Mouse (Mus musculus): Measurements from ENCODE around the gene Larp1.

Larp1 gene

GRCm38 (mm10) chr11:58077270-58077669 is 68.4 kb downstream of the Larp1 start:
- in situ Hi-C loops (cut with MboI; ENCODE audit: low pct_unique_long_range_greater_than_20kb in 1 of 2, low sequenced_read_pairs in 2 of 2, unreplicated experiment in 1 of 2): no loop called here

GRCm38 (mm10) chr11:58081716-58082115 is 72.9 kb downstream of the Larp1 start:
- in situ Hi-C loops (cut with MboI; ENCODE audit: low pct_unique_long_range_greater_than_20kb in 1 of 2, low sequenced_read_pairs in 2 of 2, unreplicated experiment in 1 of 2): no loop called here

- in situ Hi-C loops (cut with MboI; ENCODE audit: low pct_unique_long_range_greater_than_20kb in 1 of 2, low sequenced_read_pairs in 2 of 2, unreplicated experiment in 1 of 2): no loop called here
Measured at GRCm38 (mm10) chr11:58092541-58092940, 83.7 kb downstream of the Larp1 start.

- in situ Hi-C loops (cut with MboI; ENCODE audit: low pct_unique_long_range_greater_than_20kb in 1 of 2, low sequenced_read_pairs in 2 of 2, unreplicated experiment in 1 of 2): no loop called here
Measured at GRCm38 (mm10) chr11:58093021-58093528, 84.2 kb downstream of the Larp1 start, which contains the start of gene Gm12248. Gm12248 (minus strand) TSS chr11:58093134.

- in situ Hi-C loops (cut with MboI; ENCODE audit: low pct_unique_long_range_greater_than_20kb in 1 of 2, low sequenced_read_pairs in 2 of 2, unreplicated experiment in 1 of 2): loop anchor here in 1 of 2 experiments (5.0 kb wide), 1 partner anchor 147 kb away; no protein-coding TSS in a partner anchor
Measured at GRCm38 (mm10) chr11:58094766-58095165, 85.9 kb downstream of the Larp1 start.

- in situ Hi-C loops (cut with MboI; ENCODE audit: low pct_unique_long_range_greater_than_20kb in 1 of 2, low sequenced_read_pairs in 2 of 2, unreplicated experiment in 1 of 2): loop anchor here in 1 of 2 experiments (5.0 kb wide), 1 partner anchor 148 kb away; no protein-coding TSS in a partner anchor
Measured at GRCm38 (mm10) chr11:58095561-58095960, 86.7 kb downstream of the Larp1 start.

GRCm38 (mm10) chr11:58096160-58096559 is 87.3 kb downstream of the Larp1 start:
- in situ Hi-C loops (cut with MboI; ENCODE audit: low pct_unique_long_range_greater_than_20kb in 1 of 2, low sequenced_read_pairs in 2 of 2, unreplicated experiment in 1 of 2): loop anchor here in 1 of 2 experiments (5.0 kb wide), 1 partner anchor 149 kb away; no protein-coding TSS in a partner anchor

GRCm38 (mm10) chr11:58096821-58097620 is 88.2 kb downstream of the Larp1 start:
- in situ Hi-C loops (cut with MboI; ENCODE audit: low pct_unique_long_range_greater_than_20kb in 1 of 2, low sequenced_read_pairs in 2 of 2, unreplicated experiment in 1 of 2): loop anchor here in 1 of 2 experiments (5.0 kb wide), 1 partner anchor 150 kb away; no protein-coding TSS in a partner anchor

GRCm38 (mm10) chr11:58097621-58098365 is 88.9 kb downstream of the Larp1 start:
- in situ Hi-C loops (cut with MboI; ENCODE audit: low pct_unique_long_range_greater_than_20kb in 1 of 2, low sequenced_read_pairs in 2 of 2, unreplicated experiment in 1 of 2): loop anchor here in 1 of 2 experiments (5.0 kb wide), 1 partner anchor 150 kb away; no protein-coding TSS in a partner anchor

GRCm38 (mm10) chr11:58098366-58098720 is 89.5 kb downstream of the Larp1 start:
- in situ Hi-C loops (cut with MboI; ENCODE audit: low pct_unique_long_range_greater_than_20kb in 1 of 2, low sequenced_read_pairs in 2 of 2, unreplicated experiment in 1 of 2): loop anchor here in 1 of 2 experiments (5.0 kb wide), 1 partner anchor 151 kb away; no protein-coding TSS in a partner anchor

GRCm38 (mm10) chr11:58100006-58100405 is 91.1 kb downstream of the Larp1 start:
- in situ Hi-C loops (cut with MboI; ENCODE audit: low pct_unique_long_range_greater_than_20kb in 1 of 2, low sequenced_read_pairs in 2 of 2, unreplicated experiment in 1 of 2): loop anchor here in 1 of 2 experiments (10.0 kb wide), 1 partner anchor 145 kb away; no protein-coding TSS in a partner anchor

- in situ Hi-C loops (cut with MboI; ENCODE audit: low pct_unique_long_range_greater_than_20kb in 1 of 2, low sequenced_read_pairs in 2 of 2, unreplicated experiment in 1 of 2): loop anchor here in 1 of 2 experiments (10.0 kb wide), 1 partner anchor 146 kb away; no protein-coding TSS in a partner anchor
Measured at GRCm38 (mm10) chr11:58101194-58101720, 92.4 kb downstream of the Larp1 start.

GRCm38 (mm10) chr11:58102146-58102545 is 93.3 kb downstream of the Larp1 start:
- in situ Hi-C loops (cut with MboI; ENCODE audit: low pct_unique_long_range_greater_than_20kb in 1 of 2, low sequenced_read_pairs in 2 of 2, unreplicated experiment in 1 of 2): loop anchor here in 1 of 2 experiments (10.0 kb wide), 1 partner anchor 147 kb away; no protein-coding TSS in a partner anchor

GRCm38 (mm10) chr11:58102581-58103343 is 93.9 kb downstream of the Larp1 start:
- in situ Hi-C loops (cut with MboI; ENCODE audit: low pct_unique_long_range_greater_than_20kb in 1 of 2, low sequenced_read_pairs in 2 of 2, unreplicated experiment in 1 of 2): loop anchor here in 1 of 2 experiments (10.0 kb wide), 1 partner anchor 148 kb away; no protein-coding TSS in a partner anchor

GRCm38 (mm10) chr11:58103344-58103653 is 94.4 kb downstream of the Larp1 start:
- in situ Hi-C loops (cut with MboI; ENCODE audit: low pct_unique_long_range_greater_than_20kb in 1 of 2, low sequenced_read_pairs in 2 of 2, unreplicated experiment in 1 of 2): loop anchor here in 1 of 2 experiments (10.0 kb wide), 1 partner anchor 148 kb away; no protein-coding TSS in a partner anchor

GRCm38 (mm10) chr11:58103697-58104306 is 94.9 kb downstream of the Larp1 start, which contains the start of gene Cnot8:
Cnot8 (plus strand) TSS chr11:58104153.
- in situ Hi-C loops (cut with MboI; ENCODE audit: low pct_unique_long_range_greater_than_20kb in 1 of 2, low sequenced_read_pairs in 2 of 2, unreplicated experiment in 1 of 2): loop anchor here in 1 of 2 experiments (10.0 kb wide), 1 partner anchor 149 kb away; no protein-coding TSS in a partner anchor

GRCm38 (mm10) chr11:58104351-58104791 is 95.5 kb downstream of the Larp1 start:
- in situ Hi-C loops (cut with MboI; ENCODE audit: low pct_unique_long_range_greater_than_20kb in 1 of 2, low sequenced_read_pairs in 2 of 2, unreplicated experiment in 1 of 2): loop anchor here in 1 of 2 experiments (10.0 kb wide), 1 partner anchor 150 kb away; no protein-coding TSS in a partner anchor

Measured in mouse embryonic stem cell (cell line).